ENCODE assay signal across 9 mouse cellular contexts in genomic region chr14:32016921-32017320, GRCm38 (mm10). TPM values are rescaled to one million over a fixed set of nuclear protein-coding genes. Genes with fewer than 3 reads are reported as not detected.
DNase-seq lines count a peak whose midpoint lies in the region; ATAC-seq and TF ChIP-seq lines count a peak whose summit lies in the region.
"Had no signal": no experiment of that assay in that cellular context is flagged by ENCODE, and none has a peak within 500 bp of the region (broad histone marks: within the 10 kb centered on the region; RNA-seq: fewer than 3 reads in every experiment).

No protein-coding gene starts in this region.

- no peak for TF ChIP-seq CTCF in olfactory bulb, adult 2 months (IDR thresholded peaks at IDR 0.05; ENCODE audit: insufficient read depth, low read depth, low read length)

- no peak overlapping the region for H3K4me3 ChIP-seq in embryonic facial prominence, embryonic 11.5 days (ENCODE audit: low read depth, low read length)
- no peak overlapping the region for H3K4me3 ChIP-seq in olfactory bulb, adult 2 months (ENCODE audit: insufficient read depth, low read depth, low read length)
- H3K4me3 ChIP-seq in heart, embryonic 12.5 days, result no peak overlapping the region

- WGBS in embryonic facial prominence, embryonic 11.5 days, result 7% methylated on average over 7 of the region's 7 CpGs
- WGBS in olfactory bulb, adult 2 months, result 1% methylated on average over 7 of the region's 7 CpGs
- WGBS in heart, embryonic 12.5 days, result 15% methylated on average over 7 of the region's 7 CpGs

- intact Hi-C loops in left cerebral cortex, postnatal 10 days (cut with DNase I), result no loop called here

- H3K36me3 ChIP-seq in embryonic facial prominence, embryonic 11.5 days (replicated peaks; ENCODE audit: control insufficient read depth, insufficient read depth, low read depth, low read length), result no peaks in the 10 kb centered on the region
- H3K36me3 ChIP-seq in heart, embryonic 12.5 days, result no peaks in the 10 kb centered on the region

- no peak for TF ChIP-seq POLR2A in olfactory bulb, adult 2 months (IDR thresholded peaks at IDR 0.05; ENCODE audit: insufficient read depth, low read depth, low read length)

- peak; percentile 59; the same call in 1 of the 2 replicates for ATAC-seq in embryonic facial prominence, embryonic 11.5 days (replicated peaks; ENCODE audit: insufficient number of reproducible peaks, low FRiP score, low TSS enrichment, low read depth)
- ATAC-seq in heart, embryonic 12.5 days (ENCODE audit: insufficient number of reproducible peaks, low FRiP score), result no peak

- H3K4me1 ChIP-seq in embryonic facial prominence, embryonic 11.5 days (ENCODE audit: control insufficient read depth, insufficient read depth, low read length), result no peaks in the 10 kb centered on the region
- peaks cover 18% of the 10 kb centered on the region for H3K4me1 ChIP-seq in olfactory bulb, adult 2 months (ENCODE audit: control insufficient read depth, insufficient read depth, low read length)
- peaks cover 13% of the 10 kb centered on the region for H3K4me1 ChIP-seq in heart, embryonic 12.5 days (replicated peaks)

- no peak overlapping the region; the same call in 1 of the 2 replicates for H3K9ac ChIP-seq in embryonic facial prominence, embryonic 11.5 days (replicated peaks; ENCODE audit: low read length)
- H3K9ac ChIP-seq in heart, embryonic 12.5 days, result no peak overlapping the region

- no peak overlapping the region for H3K4me2 ChIP-seq in embryonic facial prominence, embryonic 11.5 days (ENCODE audit: low read depth, low read length)
- no peak overlapping the region for H3K4me2 ChIP-seq in heart, embryonic 12.5 days

- H3K27me3 ChIP-seq in embryonic facial prominence, embryonic 11.5 days (ENCODE audit: control insufficient read depth, insufficient read depth, low read length), result no peaks in the 10 kb centered on the region
- peaks cover 5% of the 10 kb centered on the region; the same call in 1 of the 2 replicates for H3K27me3 ChIP-seq in heart, embryonic 12.5 days (replicated peaks)

- no peaks in the 10 kb centered on the region for H3K9me3 ChIP-seq in embryonic facial prominence, embryonic 11.5 days (replicated peaks; ENCODE audit: control insufficient read depth, low read length)
- H3K9me3 ChIP-seq in heart, embryonic 12.5 days (replicated peaks), result no peaks in the 10 kb centered on the region

- H3K27ac ChIP-seq in embryonic facial prominence, embryonic 11.5 days (replicated peaks; ENCODE audit: low read depth, low read length), result no peak overlapping the region
- peak overlapping the region; percentile 65 for H3K27ac ChIP-seq in olfactory bulb, adult 2 months (ENCODE audit: insufficient read depth, low read depth, low read length)
- no peak overlapping the region for H3K27ac ChIP-seq in heart, embryonic 12.5 days (ENCODE audit: poor library complexity, severe bottlenecking)

- DNase-seq in cerebellum, postnatal 14 days, result peak; percentile 53 to 56
- DNase-seq in cerebellum, adult 11-12 months, result no peak
- peak; percentile 58 for DNase-seq in embryonic facial prominence, embryonic 11.5 days (ENCODE audit: low spot score)
- DNase-seq in kidney, adult 18-20 months, result peak; percentile 39
- DNase-seq in left cerebral cortex, postnatal 10 days (ENCODE audit: extremely low spot score in 1 of 2, low spot score in 2 of 2), result peak; percentile 68 to 91
- no peak for DNase-seq in natural killer cell, adult 2 months (ENCODE audit: low spot score in 2 of 2)

RNA-seq across cellular contexts. Expression of gene Galnt15, which starts 11.9 kb away (rescaled TPM):
- 0.04 and 0.20 TPM in 2 replicates for polyA plus RNA-seq in embryonic facial prominence, embryonic 11.5 days (2014; fragmentation: Nextera tagmentation; extraction: Ambion mirVana)
- total RNA-seq in left cerebral cortex, postnatal 10 days (2021), result 1 to 10 TPM in 1 of 2 experiments, under 1 TPM in 1; 0.75 to 1.6 TPM
- polyA plus RNA-seq in olfactory bulb, adult 2 months (2012; ENCODE audit: insufficient read depth, insufficient read length, low replicate concordance, missing spikeins), result not detected in 2 replicates
- 0.29 and 0.35 TPM in 2 replicates for polyA plus RNA-seq in heart, embryonic 12.5 days (2016; fragmentation: Nextera tagmentation; extraction: Ambion mirVana)
- total RNA-seq: common myeloid progenitor, adult 5-6 weeks had no signal

Comparison
In these comparisons a context has a peak if more than half of its experiments do, and no peak if none do; other contexts are left out.
1. DNase-seq: peak in cerebellum, postnatal 14 days (2 of 2), embryonic facial prominence, embryonic 11.5 days (single experiment), kidney, adult 18-20 months (single experiment) and left cerebral cortex, postnatal 10 days (2 of 2); none in cerebellum, adult 11-12 months (single experiment) and natural killer cell, adult 2 months (0 of 2).